Mouse (Mus musculus) kidney, postnatal 25 days (tissue): Measurements from ENCODE around the gene Styx.
"Not testable (repeated sequence)": the region's sequence is repeated elsewhere in the genome, so short reads cannot be mapped to it uniquely, and the experiment has no call there.

Source experiments
- DNase-seq, 2 experiments: peaks; one replicate each; pipeline ENCODE4 v3.0.0; 2021; ENCODE audit warnings: mixed read lengths in 2 of 2

Styx gene

GRCm38 (mm10) chr14:45439387-45439786 is 88.5 kb downstream of the Styx start:
- no peak for DNase-seq

DNA sequence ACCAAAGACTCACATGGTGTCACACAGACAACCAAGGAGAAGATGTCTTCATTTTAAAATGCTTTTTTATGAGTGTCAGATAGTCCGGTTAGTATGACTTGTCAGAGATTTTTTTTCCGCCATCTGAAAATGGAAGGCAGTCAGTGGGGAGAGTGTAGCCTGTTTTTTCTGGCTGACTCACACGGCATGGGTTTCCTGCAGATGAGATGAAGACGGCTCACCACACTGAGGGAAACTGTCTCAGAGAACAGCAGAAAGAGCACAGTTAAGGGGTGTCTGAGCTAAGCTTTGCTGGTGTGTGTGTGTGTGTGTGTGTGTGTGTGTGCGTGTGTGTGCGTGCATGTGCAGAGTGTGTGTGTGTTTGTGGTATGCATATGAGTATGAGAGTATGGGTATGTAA is 90.4 kb downstream of the Styx start:
- no peak for DNase-seq

DNA sequence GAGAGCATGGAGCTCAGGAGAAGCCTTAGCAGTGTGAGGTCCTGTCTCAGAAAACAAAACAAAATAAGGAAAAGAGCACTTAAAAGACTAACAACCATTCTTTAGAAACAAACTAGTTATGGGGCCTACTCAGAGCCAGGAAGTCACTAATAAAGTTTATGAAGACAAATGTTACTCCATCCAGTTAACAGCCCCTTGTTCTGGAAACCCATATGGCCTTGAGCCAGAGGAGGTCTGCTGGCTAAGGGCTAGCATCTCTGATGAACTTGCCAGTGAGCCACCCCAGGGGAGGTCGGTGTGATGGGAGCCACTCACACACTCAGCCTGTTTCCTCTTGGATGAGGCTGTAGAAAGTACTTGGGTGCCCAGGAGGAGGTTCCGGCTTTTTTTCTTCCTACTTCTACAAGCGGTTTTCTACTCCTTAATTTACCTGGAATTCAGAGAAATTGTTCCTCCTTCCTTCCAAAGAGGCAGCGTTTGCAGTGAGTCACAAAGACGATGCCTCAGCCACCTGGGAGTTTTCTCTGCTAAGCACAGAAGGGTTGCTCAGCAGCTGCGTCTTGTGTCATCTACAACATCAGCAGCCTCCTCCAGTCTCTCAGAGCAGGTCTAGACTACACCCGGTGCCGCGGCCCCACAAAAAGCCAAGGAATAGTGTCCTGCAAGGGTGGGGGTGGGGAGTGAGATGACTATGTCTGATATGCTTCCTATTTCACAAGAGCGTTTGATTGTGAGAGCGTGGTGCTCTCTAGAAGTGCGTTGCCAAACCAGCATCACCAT is 92.1 kb downstream of the Styx start:
- no peak for DNase-seq

- no peak for DNase-seq
Observed at GRCm38 (mm10) chr14:45444870-45445269, 94.0 kb downstream of the Styx start.

DNA sequence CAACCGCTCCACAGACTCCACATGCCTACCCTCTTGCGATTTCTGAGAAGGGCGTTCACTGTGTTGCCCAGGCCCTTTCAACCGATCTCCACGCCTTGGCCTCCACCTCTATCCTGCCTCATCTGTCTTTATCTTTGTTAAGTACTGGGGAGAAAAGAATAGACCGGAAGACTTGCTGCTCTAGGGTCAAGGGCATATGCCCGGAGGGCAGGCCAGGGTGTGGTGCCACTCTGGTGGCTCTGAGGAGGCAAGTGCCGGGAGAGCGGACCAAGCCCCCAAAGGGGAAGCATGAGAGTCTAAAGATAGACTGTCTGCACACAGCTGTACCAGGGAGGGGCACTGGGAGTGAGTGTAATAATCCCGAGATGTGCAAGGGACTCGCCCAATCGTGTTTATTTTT is 94.6 kb downstream of the Styx start:
- no peak for DNase-seq

DNA sequence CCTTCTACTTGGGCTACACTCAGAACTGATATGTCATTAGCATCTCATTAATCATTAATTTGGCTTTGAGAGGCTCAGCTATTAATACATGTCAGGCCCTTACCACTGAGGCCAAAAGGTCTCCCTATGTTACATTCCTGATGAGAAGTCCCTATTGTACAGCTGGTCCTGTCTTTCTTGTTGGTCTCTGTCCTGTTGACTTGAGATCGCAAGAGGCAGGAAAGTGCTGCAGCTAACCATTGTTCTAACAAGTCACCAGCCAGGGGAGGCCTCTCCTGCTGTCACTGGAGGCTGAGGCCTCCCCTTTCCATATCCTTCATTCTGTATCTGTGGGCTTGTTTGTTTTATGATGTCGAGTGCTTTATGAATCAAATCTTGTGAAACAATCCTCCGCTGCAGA is 95.9 kb downstream of the Styx start:
- DNase-seq = no peak

DNA sequence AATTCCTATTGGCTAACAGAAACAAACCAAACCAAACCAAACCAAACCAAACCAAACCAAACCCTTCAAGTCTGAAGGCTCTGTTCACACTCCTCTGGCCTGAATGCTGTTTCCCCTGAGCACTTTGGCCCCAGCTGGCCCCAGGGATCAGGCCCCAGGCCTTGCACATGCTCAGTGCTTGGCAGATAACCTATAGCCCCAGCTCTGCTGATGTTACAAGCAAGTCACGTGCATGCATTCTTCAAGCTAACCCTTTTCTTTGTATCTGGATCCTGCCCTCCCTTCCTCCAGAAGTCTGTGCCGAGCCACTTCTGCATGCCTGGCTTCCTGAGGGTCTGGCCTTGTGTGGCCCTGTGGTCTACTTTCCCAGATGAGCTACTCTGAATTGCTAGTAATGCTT is 100.2 kb downstream of the Styx start:
- no peak for DNase-seq

DNA sequence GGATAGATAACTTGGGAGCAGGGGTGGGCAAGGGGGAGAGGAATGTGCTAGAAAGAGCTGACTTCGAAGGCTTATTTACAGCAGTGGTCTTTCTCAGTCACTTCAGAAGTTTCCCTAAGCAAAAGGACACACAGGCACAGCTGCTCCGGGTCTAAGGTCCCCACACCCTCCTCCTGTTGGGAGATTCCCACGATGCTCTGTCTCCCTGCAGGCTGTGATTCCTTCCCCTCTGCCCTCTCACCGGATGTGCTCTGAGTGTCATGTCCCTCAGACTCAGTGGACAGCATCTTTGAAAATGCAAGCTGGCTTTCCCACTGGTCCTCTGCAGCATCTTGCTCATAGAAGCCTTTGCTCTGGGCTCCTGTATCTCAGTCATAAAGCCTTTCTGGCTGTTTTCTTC is 101.3 kb downstream of the Styx start:
- peak in 1 of 2 experiments; percentile 66 for DNase-seq

DNA sequence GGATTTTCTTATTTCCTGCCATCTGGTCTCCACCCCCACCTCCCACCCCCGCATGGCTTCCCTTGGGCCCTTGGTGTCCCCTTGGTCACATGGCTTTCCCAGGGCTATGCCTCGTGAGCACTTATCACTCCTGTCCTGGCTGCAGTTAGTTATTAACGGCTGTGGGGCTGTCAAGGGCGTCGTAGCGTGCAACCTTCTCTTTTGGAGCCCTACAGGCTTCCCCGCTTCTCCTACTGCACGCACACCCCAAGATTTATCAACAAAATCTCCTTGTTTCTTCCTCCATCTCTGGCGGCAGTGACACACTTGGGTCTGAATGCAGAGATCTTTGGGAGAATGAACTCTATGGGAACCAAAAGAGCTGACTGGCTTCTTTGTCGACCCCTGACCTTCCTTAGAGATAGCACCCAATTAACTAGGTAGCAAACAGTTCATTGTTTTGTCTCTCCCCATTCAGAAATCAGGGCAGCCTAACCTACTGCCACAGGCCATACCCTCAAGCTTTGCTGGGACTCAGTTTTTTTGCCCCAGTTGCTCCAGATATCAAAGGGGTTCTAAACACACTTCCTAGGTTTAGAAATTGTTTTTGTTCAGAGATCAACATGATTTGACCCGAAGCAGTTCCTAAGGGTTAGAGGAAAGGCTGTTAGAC is 102.1 kb downstream of the Styx start:
- peak; percentile 80 to 92 for DNase-seq

- DNase-seq = peak; percentile 40 to 62
Observed at GRCm38 (mm10) chr14:45453538-45454233, 102.8 kb downstream of the Styx start.

GRCm38 (mm10) chr14:45455651-45456501 is 105.0 kb downstream of the Styx start:
- no peak for DNase-seq

DNA sequence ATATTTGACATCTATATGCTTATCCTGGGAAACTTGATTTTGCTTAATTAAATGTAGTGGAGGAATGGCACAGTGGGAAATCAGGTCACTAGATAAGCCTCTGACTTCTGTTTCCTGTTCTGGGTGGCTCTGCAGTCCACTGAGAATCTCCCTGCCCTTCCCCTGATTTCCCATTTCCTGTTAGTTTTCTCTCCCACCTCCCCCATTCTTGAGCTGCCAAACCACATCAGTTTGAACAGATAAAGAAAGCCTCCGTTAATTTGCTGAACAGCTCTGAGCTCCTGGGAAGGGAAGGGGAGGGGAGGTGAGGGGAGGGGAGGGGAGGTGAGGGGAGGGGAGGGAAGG is 105.6 kb downstream of the Styx start:
- peak in 1 of 2 experiments; percentile 54 for DNase-seq

GRCm38 (mm10) chr14:45457003-45457402 is 106.1 kb downstream of the Styx start:
- DNase-seq = no peak

GRCm38 (mm10) chr14:45459877-45460276 is 109.0 kb downstream of the Styx start:
- DNase-seq = no peak

GRCm38 (mm10) chr14:45460491-45460890 is 109.6 kb downstream of the Styx start:
- DNase-seq = no peak

GRCm38 (mm10) chr14:45461945-45462344 is 111.1 kb downstream of the Styx start:
- DNase-seq = no peak

DNA sequence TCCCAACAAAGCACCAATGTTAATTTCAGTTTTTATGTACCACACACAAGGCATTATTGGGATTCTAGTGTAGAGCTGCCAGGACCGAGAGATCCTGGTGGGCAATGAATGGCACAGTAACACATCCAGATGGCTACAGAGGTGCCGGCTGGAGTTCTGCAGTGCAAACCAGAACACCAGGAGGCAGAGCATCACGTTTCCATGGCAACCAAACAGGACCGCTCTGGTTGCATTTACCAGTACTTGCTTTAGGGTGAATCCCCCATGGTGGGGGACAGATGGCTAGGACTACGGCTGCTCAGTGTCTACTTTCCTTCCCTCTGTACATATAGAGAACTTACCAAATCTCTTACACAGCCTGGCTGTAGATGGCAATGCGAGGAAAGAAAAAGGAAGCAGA is 111.5 kb downstream of the Styx start:
- DNase-seq = peak in 1 of 2 experiments; percentile 43

GRCm38 (mm10) chr14:45462875-45463475 is 112.1 kb downstream of the Styx start:
- DNase-seq = no peak

DNA sequence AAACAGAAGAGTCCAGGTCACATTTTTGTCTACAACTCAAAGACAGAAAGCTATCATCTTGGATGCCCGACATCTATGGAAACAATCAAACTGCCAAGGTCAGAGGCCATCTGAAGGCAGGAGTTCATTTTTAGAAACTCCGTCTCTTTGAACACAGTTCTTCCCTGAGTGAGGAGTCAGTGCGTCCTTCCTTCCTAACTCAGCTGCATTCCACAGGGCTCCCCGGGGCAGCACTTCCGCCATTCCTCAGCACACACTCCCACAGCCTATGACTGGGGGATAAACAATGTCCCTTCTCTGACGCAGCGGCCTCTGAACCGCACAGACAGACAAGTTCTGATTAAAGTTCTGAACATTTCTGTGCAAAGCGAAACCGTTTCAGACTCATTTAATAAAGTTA is 112.7 kb downstream of the Styx start:
- peak; percentile 70 to 86 for DNase-seq

DNA sequence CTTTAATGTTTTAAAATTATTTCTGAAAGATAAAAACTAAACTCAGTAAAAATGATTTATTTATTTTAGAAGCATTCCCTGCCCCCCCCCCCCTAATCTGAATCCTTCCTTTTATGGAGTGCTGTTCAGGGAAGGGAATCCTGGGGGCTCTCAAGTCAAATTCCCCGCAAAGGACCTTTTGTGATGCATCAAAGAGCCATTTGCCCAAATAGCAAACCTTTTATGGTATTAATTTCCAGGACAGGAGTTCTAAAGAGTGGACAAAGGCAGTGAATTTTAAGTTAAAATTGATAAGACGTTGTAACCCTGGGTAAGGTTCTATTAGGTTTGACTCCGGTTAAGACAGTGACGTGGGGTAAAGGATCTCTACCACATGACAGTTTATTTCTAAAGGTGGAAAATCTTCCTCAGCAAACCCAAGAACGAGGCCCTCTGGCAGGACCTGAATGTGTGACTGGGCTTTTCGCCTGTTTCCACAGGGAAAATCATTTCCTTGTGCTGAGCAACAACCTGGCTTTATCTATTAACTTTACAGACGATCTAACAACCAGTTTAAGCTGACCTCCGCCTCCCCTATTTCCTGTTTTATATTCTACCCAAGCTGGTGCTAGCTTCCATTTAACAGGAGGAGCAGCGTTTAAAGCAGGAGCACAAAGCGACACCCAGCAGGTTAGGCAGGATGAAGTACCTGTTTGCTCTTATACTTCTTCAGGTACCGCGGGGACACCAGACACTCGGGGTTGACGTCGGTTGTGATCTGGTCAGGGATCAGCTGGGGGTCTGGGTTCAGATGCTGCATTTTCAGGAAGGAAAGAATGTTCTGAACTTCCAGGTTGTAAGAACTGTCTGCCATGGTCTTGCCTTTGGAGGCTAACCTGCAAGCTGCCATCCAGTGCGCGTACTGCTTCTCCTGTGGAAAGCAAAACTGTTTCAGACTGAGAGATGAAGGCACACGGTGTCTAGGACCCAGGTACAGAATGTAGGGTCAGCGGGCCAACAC is 113.4 kb downstream of the Styx start:
- DNase-seq = no peak

DNA sequence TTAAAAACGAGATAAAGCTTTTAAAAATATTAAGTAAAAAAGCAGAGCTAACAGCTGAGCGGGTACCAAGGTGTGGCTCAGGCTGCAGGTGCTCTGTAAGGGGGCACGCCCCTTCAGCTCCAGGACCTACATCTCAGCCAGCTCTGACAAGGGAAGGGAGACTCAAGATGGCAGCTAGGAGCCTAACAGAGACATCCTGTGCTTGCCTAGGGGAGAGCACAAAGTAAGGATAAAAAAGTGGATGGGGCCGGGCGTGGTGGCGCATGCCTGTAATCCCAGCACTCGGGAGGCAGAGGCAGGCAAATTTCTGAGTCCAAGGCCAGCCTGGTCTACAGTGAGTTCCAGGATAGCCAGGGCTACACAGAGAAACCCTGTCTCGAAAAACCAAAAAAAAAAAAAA is 115.5 kb downstream of the Styx start:
- not testable (repeated sequence) for DNase-seq
